Mouse (Mus musculus): ENCODE measurements around the gene Hspb2. TPM values are rescaled to one million over a fixed set of nuclear protein-coding genes. Genes with fewer than 3 reads are reported as not detected.

The Hspb2 gene
- polyA plus RNA-seq, 1 experiment = 36.4 TPM

DNA sequence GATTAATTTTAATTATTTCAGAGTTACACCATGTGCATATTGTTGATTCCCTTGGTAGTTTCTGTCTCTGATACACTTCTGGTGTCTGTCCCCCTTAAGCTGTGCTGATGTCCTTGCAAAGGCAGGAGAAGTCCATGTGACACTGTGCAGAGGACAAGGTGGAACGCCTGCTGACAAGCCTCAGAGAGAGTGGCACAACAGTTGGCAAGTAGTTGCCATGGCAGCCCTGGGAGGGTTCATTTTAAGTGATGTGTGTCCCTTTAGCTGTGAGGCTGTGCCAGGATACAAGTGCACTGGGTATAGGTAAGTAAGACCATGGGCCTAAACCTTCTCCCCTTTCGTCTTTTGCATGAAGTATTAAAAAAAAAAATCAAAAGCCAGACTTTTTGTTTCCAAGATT lies 17.9 kb upstream of the Hspb2 start:
- Histone ChIP-seq H3K79me2 (ENCODE audit: control insufficient read depth, insufficient read depth) (no peaks in the 10 kb centered on the region), H3ac (ENCODE audit: control insufficient read depth, insufficient read length, low read depth) (no peak overlapping the region), H3K36me3 (ENCODE audit: control insufficient read depth, insufficient read depth) (no peaks in the 10 kb centered on the region), H3K4me3 (ENCODE audit: insufficient read depth, poor library complexity, severe bottlenecking) (no peak overlapping the region), H3K27me3 (ENCODE audit: control insufficient read depth, insufficient read depth, insufficient read length) (no peaks in the 10 kb centered on the region), H3K79me3 (ENCODE audit: low read depth) (no peaks in the 10 kb centered on the region)
- TF ChIP-seq CEBPB (IDR thresholded peaks at IDR 0.05; ENCODE audit: low read depth) (no peak), MAX (IDR thresholded peaks at IDR 0.05) (no peak), USF1 (IDR thresholded peaks at IDR 0.05; ENCODE audit: low read depth) (no peak), FOSL1 (IDR thresholded peaks at IDR 0.05; ENCODE audit: insufficient read depth, low read length, poor library complexity, severe bottlenecking) (no peak), MYOG (IDR thresholded peaks at IDR 0.05; ENCODE audit: control insufficient read depth, extremely low read depth, insufficient read length) (no peak), CTCF (IDR thresholded peaks at IDR 0.05; ENCODE audit: control insufficient read depth, insufficient read depth, insufficient read length) (no peak), MYOD1 (IDR thresholded peaks at IDR 0.05; ENCODE audit: control insufficient read depth, insufficient read length, low read depth) (no peak)

DNA sequence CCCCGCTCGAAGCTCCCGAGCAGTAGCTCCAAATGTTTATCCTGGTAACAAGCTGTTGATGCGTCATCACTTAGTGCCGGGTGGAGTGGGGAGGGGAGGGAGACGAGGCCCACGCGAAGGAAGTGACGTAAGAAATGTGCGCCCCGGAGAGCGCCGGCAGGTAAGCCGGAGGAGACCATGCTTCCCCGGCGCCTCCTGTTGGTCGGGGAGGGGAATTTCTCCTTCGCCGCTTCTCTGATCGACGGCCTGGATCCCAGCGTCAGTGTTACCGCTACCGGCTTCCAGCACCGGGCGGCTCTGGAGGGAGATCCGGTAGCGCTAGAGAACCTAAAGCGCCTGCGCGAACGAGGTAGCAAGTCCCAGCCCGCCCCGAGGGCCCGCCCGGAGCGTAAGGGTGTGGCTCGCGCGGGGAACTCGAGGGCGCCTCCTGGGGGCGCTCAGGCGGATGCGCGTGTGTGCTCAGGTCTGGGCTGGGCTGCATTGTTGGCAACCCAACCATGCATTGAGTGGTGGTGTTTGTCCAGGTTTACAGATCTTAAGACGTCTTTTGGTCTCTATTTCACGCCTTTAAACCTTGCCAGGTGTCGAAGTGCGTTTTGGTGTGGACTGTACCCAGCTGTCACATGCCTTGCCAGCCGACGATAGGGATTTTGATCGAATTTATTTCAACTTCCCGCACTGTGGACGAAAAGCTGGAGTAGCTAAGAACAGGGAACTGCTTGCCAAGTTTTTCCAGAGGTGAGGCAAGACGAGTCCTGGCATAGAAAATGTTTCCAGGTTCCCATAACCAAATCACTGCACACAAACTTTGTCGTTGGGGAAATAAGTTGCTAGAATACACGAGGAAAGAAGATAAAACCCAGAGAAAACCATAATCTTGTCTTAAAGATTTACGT lies 16.2 kb upstream of the Hspb2 start, which contains the start of gene Fdxacb1:
Gene Fdxacb1 (plus strand): TSS at position 130 of the 896 bp plus-strand sequence.
- Histone ChIP-seq H3ac (ENCODE audit: control insufficient read depth, insufficient read length, low read depth) (peak within 1 kb of the TSS; percentile 74), H3K79me2 (ENCODE audit: control insufficient read depth, insufficient read depth) (no peaks in the 10 kb centered on the region), H3K27me3 (ENCODE audit: control insufficient read depth, insufficient read depth, insufficient read length) (no peaks in the 10 kb centered on the region), H3K4me3 (ENCODE audit: insufficient read depth, poor library complexity, severe bottlenecking) (peak within 1 kb of the TSS; percentile 49), H3K36me3 (ENCODE audit: control insufficient read depth, insufficient read depth) (no peaks in the 10 kb centered on the region), H3K79me3 (ENCODE audit: low read depth) (no peaks in the 10 kb centered on the region)
- no peak for TF ChIP-seq MYOD1 (IDR thresholded peaks at IDR 0.05; ENCODE audit: control insufficient read depth, insufficient read length, low read depth)
- TF ChIP-seq CEBPB (IDR thresholded peaks at IDR 0.05; ENCODE audit: low read depth) = no peak
- no peak for TF ChIP-seq FOSL1 (IDR thresholded peaks at IDR 0.05; ENCODE audit: insufficient read depth, low read length, poor library complexity, severe bottlenecking)
- TF ChIP-seq CTCF (IDR thresholded peaks at IDR 0.05; ENCODE audit: control insufficient read depth, insufficient read depth, insufficient read length) = peak; percentile 82
- no peak for TF ChIP-seq MAX (IDR thresholded peaks at IDR 0.05)

DNA sequence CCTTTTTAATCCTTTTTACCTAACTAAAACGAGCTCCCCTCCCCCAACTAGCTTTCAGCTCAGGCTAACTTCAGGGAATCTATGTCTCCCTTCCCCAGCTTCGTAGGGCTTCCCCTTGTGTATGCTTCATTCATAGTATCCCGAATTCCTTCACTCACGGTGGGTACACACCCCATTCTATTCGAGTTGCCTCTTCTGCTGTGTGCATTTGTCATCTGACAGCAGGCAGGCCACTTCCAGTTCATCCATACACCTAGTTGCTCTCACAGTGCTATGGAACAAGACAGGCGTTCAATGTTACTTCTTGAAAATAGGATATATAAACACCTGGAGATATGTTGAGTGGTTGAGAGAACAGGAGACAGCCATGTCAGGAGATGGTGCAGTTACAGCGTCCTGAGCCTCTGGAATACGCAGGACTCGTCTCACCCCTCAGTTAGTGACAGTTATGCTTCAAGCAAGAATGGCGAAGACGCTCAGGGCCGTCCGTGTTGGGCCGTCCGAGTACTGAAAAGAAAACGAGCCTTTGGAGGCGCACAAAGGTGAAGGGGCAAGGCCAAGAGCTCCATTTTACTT lies 15.5 kb upstream of the Hspb2 start:
- no peaks in the 10 kb centered on the region for H3K79me3 ChIP-seq (ENCODE audit: low read depth)
- no peaks in the 10 kb centered on the region for H3K27me3 ChIP-seq (ENCODE audit: control insufficient read depth, insufficient read depth, insufficient read length)
- H3K4me3 ChIP-seq (ENCODE audit: insufficient read depth, poor library complexity, severe bottlenecking) = peak overlapping the region; percentile 49
- no peak for TF ChIP-seq FOSL1 (IDR thresholded peaks at IDR 0.05; ENCODE audit: insufficient read depth, low read length, poor library complexity, severe bottlenecking)
- no peak for TF ChIP-seq MAX (IDR thresholded peaks at IDR 0.05)
- TF ChIP-seq CTCF (IDR thresholded peaks at IDR 0.05; ENCODE audit: control insufficient read depth, insufficient read depth, insufficient read length) = no peak
- TF ChIP-seq CEBPB (IDR thresholded peaks at IDR 0.05; ENCODE audit: low read depth) = no peak
- no peak for TF ChIP-seq MYOG (IDR thresholded peaks at IDR 0.05; ENCODE audit: control insufficient read depth, extremely low read depth, insufficient read length)
- no peak for TF ChIP-seq USF1 (IDR thresholded peaks at IDR 0.05; ENCODE audit: low read depth)
- TF ChIP-seq MYOD1 (IDR thresholded peaks at IDR 0.05; ENCODE audit: control insufficient read depth, insufficient read length, low read depth) = no peak
- H3K79me2 ChIP-seq (ENCODE audit: control insufficient read depth, insufficient read depth) = no peaks in the 10 kb centered on the region
- H3ac ChIP-seq (ENCODE audit: control insufficient read depth, insufficient read length, low read depth) = peak overlapping the region; percentile 74
- H3K36me3 ChIP-seq (ENCODE audit: control insufficient read depth, insufficient read depth) = no peaks in the 10 kb centered on the region

DNA sequence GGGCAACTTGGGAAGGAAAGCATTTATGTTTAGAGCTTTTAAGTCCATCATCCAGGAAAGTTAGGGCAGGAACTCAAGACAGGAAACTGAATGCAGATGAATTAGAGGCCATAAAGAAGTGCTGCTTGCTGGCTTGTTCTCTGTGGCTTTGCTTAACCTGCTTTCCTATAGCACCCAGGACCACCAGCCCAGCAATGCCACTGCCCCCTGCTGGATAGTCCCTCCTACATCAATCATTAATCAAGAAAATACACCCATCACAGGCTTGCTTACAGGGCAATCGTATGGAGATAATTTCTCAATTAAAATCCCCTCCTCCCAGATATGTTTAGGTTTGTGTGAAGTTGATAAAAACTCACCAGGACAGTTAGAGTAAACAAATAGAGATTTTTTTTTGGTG lies 11.2 kb upstream of the Hspb2 start:
- H3ac ChIP-seq (ENCODE audit: control insufficient read depth, insufficient read length, low read depth) = no peak overlapping the region
- H3K36me3 ChIP-seq (ENCODE audit: control insufficient read depth, insufficient read depth) = no peaks in the 10 kb centered on the region
- TF ChIP-seq MYOG (IDR thresholded peaks at IDR 0.05; ENCODE audit: control insufficient read depth, extremely low read depth, insufficient read length) (no peak), FOSL1 (IDR thresholded peaks at IDR 0.05; ENCODE audit: insufficient read depth, low read length, poor library complexity, severe bottlenecking) (no peak), USF1 (IDR thresholded peaks at IDR 0.05; ENCODE audit: low read depth) (no peak), MAX (IDR thresholded peaks at IDR 0.05) (no peak), CTCF (IDR thresholded peaks at IDR 0.05; ENCODE audit: control insufficient read depth, insufficient read depth, insufficient read length) (no peak), MYOD1 (IDR thresholded peaks at IDR 0.05; ENCODE audit: control insufficient read depth, insufficient read length, low read depth) (no peak), CEBPB (IDR thresholded peaks at IDR 0.05; ENCODE audit: low read depth) (no peak)
- no peaks in the 10 kb centered on the region for H3K79me2 ChIP-seq (ENCODE audit: control insufficient read depth, insufficient read depth)
- no peak overlapping the region for H3K4me3 ChIP-seq (ENCODE audit: insufficient read depth, poor library complexity, severe bottlenecking)
- no peaks in the 10 kb centered on the region for H3K79me3 ChIP-seq (ENCODE audit: low read depth)
- H3K27me3 ChIP-seq (ENCODE audit: control insufficient read depth, insufficient read depth, insufficient read length) = no peaks in the 10 kb centered on the region

DNA sequence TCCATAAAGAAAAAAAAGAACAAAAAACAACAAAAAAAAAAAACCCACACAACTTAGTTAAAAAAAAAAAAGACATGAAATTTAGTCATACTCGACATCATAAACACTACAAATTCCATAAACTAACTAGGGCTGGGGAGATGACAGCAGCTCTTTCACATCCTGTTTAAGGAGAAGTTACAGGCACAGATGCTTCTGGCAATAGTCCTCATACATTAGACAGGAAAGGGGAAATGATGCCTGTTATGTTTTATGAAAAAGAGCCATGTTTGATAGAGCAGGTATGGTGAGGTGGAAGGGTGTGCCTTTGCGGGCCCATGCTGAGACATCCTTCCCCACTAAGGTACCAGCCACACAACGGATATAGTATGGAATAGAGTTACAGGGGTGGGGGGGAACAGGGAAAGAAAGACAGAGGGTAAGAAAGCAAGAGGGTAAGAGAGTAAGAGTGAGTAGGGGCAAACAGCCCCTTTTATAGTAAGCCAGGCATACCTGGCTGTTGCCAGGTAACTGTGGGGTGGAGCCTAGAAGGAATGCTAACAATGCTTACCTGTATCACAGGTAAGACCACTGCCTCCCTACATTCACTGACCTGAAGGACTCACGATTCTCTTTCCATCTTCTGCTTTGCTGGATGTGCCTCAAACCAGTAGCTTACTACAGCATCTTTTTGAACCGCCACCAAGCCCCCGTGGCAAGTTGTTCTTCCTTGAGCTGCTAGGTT lies 9.5 kb upstream of the Hspb2 start:
- TF ChIP-seq MAX (IDR thresholded peaks at IDR 0.05) (no peak), FOSL1 (IDR thresholded peaks at IDR 0.05; ENCODE audit: insufficient read depth, low read length, poor library complexity, severe bottlenecking) (no peak), MYOG (IDR thresholded peaks at IDR 0.05; ENCODE audit: control insufficient read depth, extremely low read depth, insufficient read length) (no peak)
- H3K79me3 ChIP-seq (ENCODE audit: low read depth) = no peaks in the 10 kb centered on the region
- H3K27me3 ChIP-seq (ENCODE audit: control insufficient read depth, insufficient read depth, insufficient read length) = no peaks in the 10 kb centered on the region
- H3K36me3 ChIP-seq (ENCODE audit: control insufficient read depth, insufficient read depth) = no peaks in the 10 kb centered on the region
- H3K79me2 ChIP-seq (ENCODE audit: control insufficient read depth, insufficient read depth) = no peaks in the 10 kb centered on the region
- H3ac ChIP-seq (ENCODE audit: control insufficient read depth, insufficient read length, low read depth) = no peak overlapping the region
- H3K4me3 ChIP-seq (ENCODE audit: insufficient read depth, poor library complexity, severe bottlenecking) = no peak overlapping the region
